Mouse (Mus musculus) limb, embryonic 13.5 days (tissue): Measurements from ENCODE around the gene Ubxn4. TPM values are rescaled to one million over a fixed set of nuclear protein-coding genes. Genes with fewer than 3 reads are reported as not detected.

ENCODE experiments used
- ATAC-seq: fragments of 200-750 bp; cut with Nextera tagmentation; 2 replicates; pipeline ENCODE4 v1.8.0; 2017; ENCODE audit warnings: low read depth, moderate number of reproducible peaks, moderate TSS enrichment; ENCODE audit not compliant: low FRiP score
- H3K27ac ChIP-seq: fragments of 300-500 bp; sonication (generic); 2 replicates; pipeline ENCODE4 v1.5.1; 2015; ENCODE audit warnings: inconsistent platforms, mild to moderate bottlenecking, moderate library complexity
- H3K27me3 ChIP-seq: fragments of 300-500 bp; sonication (generic); 2 replicates; pipeline ENCODE4 v1.6.1; 2015; ENCODE audit warnings: mild to moderate bottlenecking, inconsistent platforms
- H3K36me3 ChIP-seq: fragments of 300-500 bp; sonication (generic); 2 replicates; pipeline ENCODE4 v1.6.1; 2015; ENCODE audit warnings: inconsistent platforms, mild to moderate bottlenecking, moderate library complexity
- H3K4me1 ChIP-seq: fragments of 300-500 bp; sonication (generic); 2 replicates; pipeline ENCODE4 v1.6.1; 2015; ENCODE audit warnings: inconsistent platforms
- H3K4me2 ChIP-seq: fragments of 300-500 bp; sonication (generic); replicated peaks from 2 replicates; pipeline ENCODE4 v1.6.1; 2015; ENCODE audit warnings: inconsistent platforms, mild to moderate bottlenecking, moderate library complexity
- H3K4me3 ChIP-seq: fragments of 300-500 bp; sonication (generic); 2 replicates; pipeline ENCODE4 v1.5.1; 2015; ENCODE audit warnings: moderate library complexity, mild to moderate bottlenecking, inconsistent platforms
- H3K9ac ChIP-seq: fragments of 300-500 bp; sonication (generic); 2 replicates; pipeline ENCODE4 v1.6.1; 2015; ENCODE audit warnings: mild to moderate bottlenecking, inconsistent platforms
- H3K9me3 ChIP-seq: fragments of 300-500 bp; sonication (generic); 2 replicates; pipeline ENCODE4 v1.6.1; 2016; ENCODE audit warnings: inconsistent platforms
- WGBS: fragments of 180-500 bp; shearing (Covaris S2); methylation state at CpG from one replicate; pipeline ENCODE4 v1.1.7; 2015; 5-methylcytosine and 5-hydroxymethylcytosine counted together
- microRNA counts: library from miRNA; unstranded; fragments of <30 nt; microRNA quantifications from one replicate; lab custom pipeline; 2016
- microRNA-seq: library from miRNA; unstranded; fragments of <30 nt; microRNA quantifications from one replicate; pipeline ENCODE4, GENCODE M21; 2016
- polyA plus RNA-seq: library from polyadenylated mRNA; unstranded; fragments of >200 nt; fragmentation: Nextera tagmentation; extraction: Ambion mirVana; gene quantifications from 2 replicates; pipeline ENCODE4 v1.2.1, GENCODE M21; 2015

Ubxn4 gene
- polyA plus RNA-seq, 1 experiment from 2014 or later: 82.5 TPM

GRCm38 (mm10) chr1:128323026-128323643, 79.4 kb downstream of the Ubxn4 start:
- H3K9me3 ChIP-seq: no peaks in the 10 kb centered on the region
- WGBS: 95% methylated on average over 8 of the region's 8 CpGs
- H3K27me3 ChIP-seq: no peaks in the 10 kb centered on the region
- H3K4me3 ChIP-seq: no peak overlapping the region
- H3K4me2 ChIP-seq: no peak overlapping the region
- no peak overlapping the region for H3K9ac ChIP-seq
- peaks cover 27% of the 10 kb centered on the region for H3K36me3 ChIP-seq
- H3K4me1 ChIP-seq: no peaks in the 10 kb centered on the region
- no peak for ATAC-seq
- H3K27ac ChIP-seq: no peak overlapping the region

- H3K36me3 ChIP-seq: peaks cover 43% of the 10 kb centered on the region
- H3K4me1 ChIP-seq: no peaks in the 10 kb centered on the region
- ATAC-seq: no peak
- no peak overlapping the region for H3K9ac ChIP-seq
- H3K9me3 ChIP-seq: no peaks in the 10 kb centered on the region
- H3K27me3 ChIP-seq: no peaks in the 10 kb centered on the region
- no peak overlapping the region for H3K4me3 ChIP-seq
- 82% methylated on average over 2 of the region's 2 CpGs for WGBS
- H3K4me2 ChIP-seq: no peak overlapping the region
- no peak overlapping the region for H3K27ac ChIP-seq
Measured at GRCm38 (mm10) chr1:128324776-128325175, 81.0 kb downstream of the Ubxn4 start.

GRCm38 (mm10) chr1:128327165-128327564, 83.4 kb downstream of the Ubxn4 start:
- no peaks in the 10 kb centered on the region for H3K9me3 ChIP-seq
- H3K9ac ChIP-seq: no peak overlapping the region
- peaks cover 67% of the 10 kb centered on the region for H3K36me3 ChIP-seq
- 98% methylated on average over 1 of the region's 1 CpGs for WGBS
- no peak overlapping the region for H3K4me2 ChIP-seq
- H3K27me3 ChIP-seq: no peaks in the 10 kb centered on the region
- no peak overlapping the region for H3K4me3 ChIP-seq
- no peak for ATAC-seq
- no peaks in the 10 kb centered on the region for H3K4me1 ChIP-seq
- no peak overlapping the region for H3K27ac ChIP-seq

GRCm38 (mm10) chr1:128328218-128328617, 84.5 kb downstream of the Ubxn4 start, which contains the start of gene Lct:
Gene Lct, minus strand, starts transcription at chr1:128328318.
- no peak within 1 kb of the TSS for H3K9ac ChIP-seq
- H3K27ac ChIP-seq: no peak within 1 kb of the TSS
- no peak within 1 kb of the TSS for H3K4me3 ChIP-seq
- H3K4me2 ChIP-seq: no peak within 1 kb of the TSS
- WGBS: 88% methylated on average over 3 of the region's 3 CpGs
- H3K9me3 ChIP-seq: no peaks in the 10 kb centered on the region
- no peaks in the 10 kb centered on the region for H3K27me3 ChIP-seq
- H3K4me1 ChIP-seq: no peaks in the 10 kb centered on the region
- H3K36me3 ChIP-seq: peaks cover 78% of the 10 kb centered on the region
- ATAC-seq: no peak

MicroRNAs encoded within 50 kb of the gene (microRNA counts, 519-probe panel; counts per million panel counts)
- 3,109 counts per million, percentile 52 among the panel's probes with 10 or more counts for microRNA mmu-miR-128 (lab: Ali Mortazavi, UCI)

Small RNAs within 50 kb of the gene (microRNA-seq; reads per million reads assigned to microRNA genes)
- gene Mir128-1: 171 reads per million, percentile 60 among the genes with 10 or more reads in this experiment

Other genes with a start within 250 kb of the Ubxn4 start
- 8.5 and 9.8 TPM in 2 replicates for gene Zranb3, start 140.9 kb upstream of the Ubxn4 start, polyA plus RNA-seq
- gene R3hdm1, start 140.7 kb upstream of the Ubxn4 start, polyA plus RNA-seq: 73.9 and 79.0 TPM in 2 replicates
- 0.11 and 0.28 TPM in 2 replicates for gene Lct, start 84.4 kb downstream of the Ubxn4 start, polyA plus RNA-seq
- 225 and 231 TPM in 2 replicates for gene Mcm6, start 115.7 kb downstream of the Ubxn4 start, polyA plus RNA-seq
- 138 and 142 TPM in 2 replicates for gene Dars, start 173.4 kb downstream of the Ubxn4 start, polyA plus RNA-seq